In the genomic region with DNA sequence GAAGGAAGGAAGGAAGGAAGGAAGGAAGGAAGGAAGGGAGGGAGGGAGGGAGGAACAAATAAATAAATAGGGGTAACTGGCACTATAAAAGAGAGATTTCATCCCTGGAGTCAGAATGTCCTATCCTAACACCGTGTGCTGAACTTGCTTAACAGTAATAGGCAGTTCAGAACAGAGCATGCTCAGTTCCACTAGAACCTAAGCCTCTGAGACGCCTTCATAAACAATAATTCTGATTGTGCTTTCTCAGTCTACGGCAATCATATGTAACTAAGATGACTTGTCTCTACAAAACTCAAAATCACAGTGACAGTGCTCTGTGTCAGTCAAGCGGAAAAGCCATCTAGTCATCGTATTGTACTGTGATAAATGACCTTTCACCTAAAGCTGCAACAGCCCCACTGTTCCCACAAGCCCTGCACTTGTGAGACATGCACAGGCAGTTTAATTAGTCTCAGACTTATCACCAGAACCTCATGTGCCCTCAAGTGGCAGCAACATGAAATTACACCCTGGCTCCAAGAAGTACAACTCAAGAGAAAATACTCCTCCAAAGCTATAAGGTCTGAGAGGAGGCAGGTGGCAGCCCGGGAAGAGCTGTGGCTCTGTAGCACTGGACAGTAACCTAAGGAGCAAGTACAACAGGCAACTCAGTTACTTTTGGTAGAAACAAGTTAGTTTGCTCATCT, we compare ENCODE assay signal across 8 mouse cellular contexts. TPM values are rescaled to one million over a fixed set of nuclear protein-coding genes. Genes with fewer than 3 reads are reported as not detected.
DNase-seq lines count a peak whose midpoint lies in the region; ATAC-seq and TF ChIP-seq lines count a peak whose summit lies in the region.

No protein-coding gene starts in this region.

- peak; percentile 83; the same call in 1 of the 2 replicates for ATAC-seq in embryonic facial prominence, embryonic 14.5 days (ENCODE audit: low read depth)

- no peak overlapping the region for H3K9ac ChIP-seq in embryonic facial prominence, embryonic 14.5 days (ENCODE audit: low read depth, low read length)

- intact Hi-C loops in heart, postnatal 36 days (cut with DNase I) = loop anchor here (1.0 to 10.0 kb wide), 2 partner anchors 148 to 286 kb away; partner anchors contain the start of gene Ank

- peak; percentile 55 to 83 for DNase-seq in adrenal gland, adult (ENCODE audit: inconsistent age in 2 of 2, low spot score in 1 of 2)
- DNase-seq in adrenal gland, postnatal 4 days (ENCODE audit: low spot score in 2 of 2) = no peak
- peak; percentile 85 for DNase-seq in embryonic facial prominence, embryonic 14.5 days (ENCODE audit: low spot score)
- peak; percentile 67 to 68 for DNase-seq in heart, postnatal 36 days
- DNase-seq in kidney, postnatal 4 days = peak; percentile 78 to 81
- peak; percentile 62 for DNase-seq in lung, postnatal 25 days (ENCODE audit: low spot score)
- peak; percentile 81 to 82 for DNase-seq in right cerebral cortex, postnatal 10 days (ENCODE audit: low spot score in 2 of 2)

- H3K27ac ChIP-seq in bone marrow macrophage, adult 2 months (ENCODE audit: insufficient read depth, low read depth, low read length) = peak overlapping the region; percentile 24
- H3K27ac ChIP-seq in embryonic facial prominence, embryonic 14.5 days (replicated peaks; ENCODE audit: low read depth, low read length) = no peak overlapping the region

- 47% methylated on average over 6 of the region's 6 CpGs for WGBS in embryonic facial prominence, embryonic 14.5 days

- no peak overlapping the region for H3K4me2 ChIP-seq in embryonic facial prominence, embryonic 14.5 days (ENCODE audit: low read depth, low read length)

- peaks cover 22% of the 10 kb centered on the region for H3K4me1 ChIP-seq in bone marrow macrophage, adult 2 months (ENCODE audit: control insufficient read depth, insufficient read depth, low read length)
- no peaks in the 10 kb centered on the region for H3K4me1 ChIP-seq in embryonic facial prominence, embryonic 14.5 days (ENCODE audit: control insufficient read depth, insufficient read depth, low read length)

- H3K4me3 ChIP-seq in bone marrow macrophage, adult 2 months (ENCODE audit: insufficient read depth, low read length) = no peak overlapping the region
- H3K4me3 ChIP-seq in embryonic facial prominence, embryonic 14.5 days (ENCODE audit: low read depth, low read length) = no peak overlapping the region

- no peak for TF ChIP-seq POLR2A in bone marrow macrophage, adult 2 months (IDR thresholded peaks at IDR 0.05; ENCODE audit: borderline replicate concordance, low read depth, low read length)

- H3K9me3 ChIP-seq in embryonic facial prominence, embryonic 14.5 days (ENCODE audit: control insufficient read depth, low read length) = no peaks in the 10 kb centered on the region

- H3K27me3 ChIP-seq in embryonic facial prominence, embryonic 14.5 days (replicated peaks; ENCODE audit: control insufficient read depth, insufficient read depth, low read length) = no peaks in the 10 kb centered on the region

- peaks cover 72% of the 10 kb centered on the region for H3K36me3 ChIP-seq in embryonic facial prominence, embryonic 14.5 days (ENCODE audit: control insufficient read depth, insufficient read depth, low read length)

- peak; percentile 44; the same call in 1 of the 2 replicates for TF ChIP-seq CTCF in bone marrow macrophage, adult 2 months (IDR thresholded peaks at IDR 0.05; ENCODE audit: low read depth, low read length)

RNA-seq across cellular contexts. Expression of gene Otulin, which starts 17.8 kb away (rescaled TPM):
- total RNA-seq in adrenal gland, postnatal 4 days (2021) = 10 to 100 TPM; 42.7 to 43.5 TPM
- 98.6 and 100 TPM in 2 replicates for polyA plus RNA-seq in bone marrow macrophage, adult 2 months (2012; ENCODE audit: insufficient read depth, insufficient read length, missing spikeins)
- polyA plus RNA-seq in embryonic facial prominence, embryonic 14.5 days (2014; fragmentation: Nextera tagmentation; extraction: Ambion mirVana) = 39.7 and 41.3 TPM in 2 replicates
- 10 to 100 TPM; 30.4 to 31.0 TPM for total RNA-seq in heart, postnatal 36 days (2021)

Comparison
In these comparisons a context has a peak if more than half of its experiments do, and no peak if none do; other contexts are left out.
1. DNase-seq: peak in adrenal gland, adult (2 of 2), embryonic facial prominence, embryonic 14.5 days (single experiment), heart, postnatal 36 days (2 of 2), kidney, postnatal 4 days (2 of 2), lung, postnatal 25 days (single experiment) and right cerebral cortex, postnatal 10 days (2 of 2); none in adrenal gland, postnatal 4 days (0 of 2).